Mouse (Mus musculus): ENCODE results near the gene Krt77. TPM values are rescaled to one million over a fixed set of nuclear protein-coding genes. Genes with fewer than 3 reads are reported as not detected.
A peak's percentile ranks its signal among the peaks of the same experiment; 100 is the strongest.

Gene Krt77
- total RNA-seq (2021): not detected
- long read RNA-seq, experiment 1: 0 reads
- long read RNA-seq, experiment 2: 0 reads

GRCm38 (mm10) chr15:101869431-101869830 lies at the start of gene Krt77:
Gene Krt77, minus strand, starts transcription at chr15:101869705.
- DNase-seq: no peak

GRCm38 (mm10) chr15:101916072-101916471 lies 46.6 kb upstream of the Krt77 start:
- DNase-seq: no peak

GRCm38 (mm10) chr15:101904849-101905248 lies 35.3 kb upstream of the Krt77 start:
- no peak for DNase-seq

GRCm38 (mm10) chr15:101902171-101903149 lies 33.0 kb upstream of the Krt77 start:
- DNase-seq: no peak

- peak; percentile 16 for DNase-seq
These were observed 25.7 kb upstream of the Krt77 start for GRCm38 (mm10) chr15:101895216-101895615.

- DNase-seq: no peak
These were observed 23.3 kb upstream of the Krt77 start, which contains the start of gene Krt76 for GRCm38 (mm10) chr15:101892820-101893219. Gene Krt76, minus strand, starts transcription at chr15:101892920.

GRCm38 (mm10) chr15:101879776-101880175 lies 10.3 kb upstream of the Krt77 start:
- peak; percentile 38 for DNase-seq

GRCm38 (mm10) chr15:101878041-101878440 lies 8.5 kb upstream of the Krt77 start:
- DNase-seq: peak; percentile 11

- DNase-seq: no peak
These were observed 4.9 kb upstream of the Krt77 start for GRCm38 (mm10) chr15:101874383-101874782.

GRCm38 (mm10) chr15:101873231-101873630 lies 3.7 kb upstream of the Krt77 start:
- DNase-seq: no peak

GRCm38 (mm10) chr15:101866754-101867153 lies 2.8 kb downstream of the Krt77 start:
- DNase-seq: no peak

- peak; percentile 17 for DNase-seq
These were observed 8.9 kb downstream of the Krt77 start for GRCm38 (mm10) chr15:101860421-101861130.

GRCm38 (mm10) chr15:101859735-101860170 lies 9.8 kb downstream of the Krt77 start:
- peak; percentile 64 for DNase-seq

GRCm38 (mm10) chr15:101858673-101859425 lies 10.7 kb downstream of the Krt77 start:
- DNase-seq: no peak

GRCm38 (mm10) chr15:101856696-101857095 lies 12.8 kb downstream of the Krt77 start:
- no peak for DNase-seq

- no peak for DNase-seq
These were observed 13.8 kb downstream of the Krt77 start for GRCm38 (mm10) chr15:101855732-101856131.

- no peak for DNase-seq
These were observed 15.2 kb downstream of the Krt77 start for GRCm38 (mm10) chr15:101854294-101854693.

- DNase-seq: no peak
These were observed 16.9 kb downstream of the Krt77 start for GRCm38 (mm10) chr15:101852571-101852970.

- no peak for DNase-seq
These were observed 18.8 kb downstream of the Krt77 start, which contains the start of gene Krt1 for GRCm38 (mm10) chr15:101850694-101851093. Gene Krt1, minus strand, starts transcription at chr15:101850794.

- DNase-seq: peak; percentile 65
These were observed 23.5 kb downstream of the Krt77 start for GRCm38 (mm10) chr15:101845971-101846403.

GRCm38 (mm10) chr15:101843192-101843591 lies 26.3 kb downstream of the Krt77 start:
- no peak for DNase-seq

- no peak for DNase-seq
These were observed 34.6 kb downstream of the Krt77 start for GRCm38 (mm10) chr15:101834784-101835328.
